Mouse (Mus musculus): Measurements from ENCODE around the gene Spsb4.

GRCm38 (mm10) chr9:96904360-96905355 lies 114.0 kb downstream of the Spsb4 start:
- TF ChIP-seq POLR2A (IDR thresholded peaks at IDR 0.05; ENCODE audit: extremely low read depth, insufficient read depth, low read length) (no peak), CTCF (IDR thresholded peaks at IDR 0.05; ENCODE audit: low read depth, low read length) (no peak)
